Mouse (Mus musculus): ENCODE results near the gene Amz1. TPM values are rescaled to one million over a fixed set of nuclear protein-coding genes. Genes with fewer than 3 reads are reported as not detected.

Gene Amz1
- total RNA-seq, 2 experiments from 2014 or later, result 16.6 to 24.8 TPM

DNA sequence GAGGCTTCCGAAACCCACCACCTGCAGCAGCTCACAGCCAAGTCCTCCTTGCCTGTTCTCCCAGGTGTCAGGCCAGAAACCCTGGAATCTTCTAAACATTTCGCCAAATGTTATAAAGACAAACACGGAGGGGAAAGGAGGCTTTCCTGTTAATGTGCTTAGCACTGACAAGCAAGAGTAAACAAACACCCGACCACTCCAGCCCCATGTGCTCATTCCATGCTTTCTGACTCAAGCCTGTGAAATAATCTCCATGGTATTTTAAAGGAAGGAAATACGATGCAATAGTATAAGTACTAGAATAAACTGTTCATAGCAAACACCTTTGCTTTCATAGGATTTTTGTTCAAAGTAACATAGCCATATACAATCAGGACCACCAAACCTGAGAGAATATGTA lies 68.3 kb downstream of the Amz1 start:
- DNase-seq (ENCODE audit: low spot score in 2 of 2), result no peak
- intact Hi-C loops (cut with DNase I), result loop anchor here (5.0 kb wide), 1 partner anchor 35 kb away; no protein-coding TSS in a partner anchor

DNA sequence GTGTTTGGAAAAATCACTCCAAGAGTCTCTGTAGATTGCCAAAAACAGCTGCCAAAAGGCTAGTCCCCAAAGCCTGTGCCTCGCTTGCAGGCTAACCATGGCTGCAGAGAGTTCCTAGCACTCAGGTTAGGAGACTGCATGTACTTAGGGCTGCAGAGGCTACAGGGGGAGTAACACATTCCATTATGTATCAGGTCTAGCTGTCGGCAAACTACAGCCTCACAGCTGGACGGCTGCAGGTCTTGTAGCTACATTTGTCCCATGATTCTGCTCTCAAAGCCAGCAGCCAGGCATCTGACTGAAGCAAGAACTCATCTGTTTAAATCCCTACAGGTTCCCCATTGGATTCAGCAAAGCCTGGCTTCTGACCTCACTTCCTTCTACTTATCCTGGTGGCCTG lies 70.8 kb downstream of the Amz1 start:
- no peak for DNase-seq (ENCODE audit: low spot score in 2 of 2)
- intact Hi-C loops (cut with DNase I), result loop anchor here (5.0 kb wide), 1 partner anchor 33 kb away; no protein-coding TSS in a partner anchor

DNA sequence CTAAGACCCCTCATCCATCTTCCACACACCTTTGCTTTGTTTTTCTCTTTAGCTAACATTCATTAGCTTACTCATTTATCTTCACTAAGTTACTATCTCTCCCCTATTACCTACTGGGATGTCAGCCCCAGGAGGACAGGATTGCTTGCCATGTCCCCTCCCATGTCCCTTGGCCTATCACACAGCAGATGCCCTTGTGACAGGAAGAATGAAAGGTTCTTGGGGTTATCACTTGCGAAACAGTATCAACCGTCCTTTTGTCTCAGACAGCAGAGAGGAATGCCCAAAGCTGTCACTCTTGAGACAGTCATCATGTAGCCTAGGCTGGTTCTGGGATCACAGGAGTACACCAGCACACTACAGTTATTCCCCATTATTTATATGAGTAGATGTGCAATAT lies 71.2 kb downstream of the Amz1 start:
- no peak for DNase-seq (ENCODE audit: low spot score in 2 of 2)
- intact Hi-C loops (cut with DNase I), result no loop called here

DNA sequence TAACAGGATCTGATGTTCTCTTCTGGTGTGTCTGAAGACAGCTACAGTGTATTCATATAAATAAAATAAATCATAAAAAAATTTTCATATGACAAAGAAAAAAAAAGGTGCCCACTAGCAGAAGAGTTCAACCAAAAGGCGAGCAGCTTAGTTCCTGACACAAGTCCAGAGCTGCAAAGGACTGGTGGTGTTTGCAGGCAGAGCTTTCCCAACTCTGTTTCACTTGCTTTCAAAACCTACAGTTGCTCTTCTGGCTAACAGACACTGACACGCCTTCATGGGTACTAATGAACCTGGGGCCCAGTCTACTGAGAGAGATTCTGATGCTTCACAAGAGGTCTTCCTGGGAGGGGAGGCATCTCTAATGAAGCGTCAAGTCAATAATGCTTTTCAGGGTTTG lies 72.1 kb downstream of the Amz1 start:
- DNase-seq (ENCODE audit: low spot score in 2 of 2), result no peak
- intact Hi-C loops (cut with DNase I), result no loop called here

DNA sequence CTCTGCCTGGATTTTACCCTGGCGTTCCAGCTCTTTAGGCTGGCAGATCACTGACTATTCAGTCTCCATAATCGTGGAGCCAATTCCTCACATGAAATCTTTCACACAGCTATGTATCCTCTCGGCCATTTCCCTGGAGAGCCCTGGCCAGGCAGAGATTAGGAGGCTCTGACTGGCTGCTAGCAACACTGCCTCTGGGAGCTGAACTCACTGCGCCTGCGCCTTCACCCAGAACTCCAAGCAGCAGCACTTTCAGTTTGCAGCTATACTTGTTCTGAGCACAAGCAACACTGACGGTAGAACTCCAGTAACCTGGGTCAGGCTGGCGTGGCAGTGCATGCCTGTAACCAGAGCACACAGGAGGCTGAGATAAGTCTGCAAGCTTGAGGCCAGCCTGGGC lies 74.2 kb downstream of the Amz1 start:
- no peak for DNase-seq (ENCODE audit: low spot score in 2 of 2)
- intact Hi-C loops (cut with DNase I), result no loop called here

DNA sequence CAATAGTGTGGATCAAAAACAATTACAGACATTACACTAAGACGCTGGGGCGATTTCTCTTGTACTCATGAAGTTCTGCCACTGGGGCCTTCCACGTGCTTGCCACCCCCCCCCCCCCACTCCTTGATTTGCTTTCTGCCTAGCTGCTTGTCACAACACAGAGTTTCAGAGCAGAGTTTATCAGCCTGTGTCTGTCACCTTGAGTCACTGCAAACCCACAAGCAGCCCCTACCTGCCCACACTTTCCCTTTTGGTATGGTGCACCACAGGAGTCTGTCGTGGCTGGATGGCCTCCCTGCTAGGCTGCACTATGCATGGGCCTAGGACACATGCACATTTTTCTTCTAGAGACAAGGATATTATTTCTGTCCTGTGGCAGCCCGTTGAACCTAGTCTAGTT lies 74.8 kb downstream of the Amz1 start:
- intact Hi-C loops (cut with DNase I), result no loop called here
- no peak for DNase-seq (ENCODE audit: low spot score in 2 of 2)

DNA sequence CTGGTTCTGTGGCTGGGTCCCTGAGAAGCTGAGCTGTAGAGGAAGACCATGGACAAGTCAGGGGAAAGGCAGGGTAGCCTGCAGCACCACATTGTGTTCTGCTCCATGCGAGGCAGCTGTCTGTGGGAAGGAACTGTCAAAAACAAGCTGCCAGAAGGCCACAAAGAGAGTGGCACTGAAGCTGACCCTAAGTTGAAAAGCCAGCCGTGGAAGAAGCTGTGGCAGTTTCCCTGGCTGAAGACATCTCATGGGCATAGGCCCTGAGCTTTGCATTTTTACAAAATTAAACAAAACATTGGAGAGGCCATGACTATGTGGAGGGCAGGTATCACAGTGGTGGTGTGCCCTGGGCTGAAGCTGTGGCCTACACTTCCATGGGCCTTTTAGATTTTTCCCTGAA lies 75.3 kb downstream of the Amz1 start:
- intact Hi-C loops (cut with DNase I), result no loop called here

DNA sequence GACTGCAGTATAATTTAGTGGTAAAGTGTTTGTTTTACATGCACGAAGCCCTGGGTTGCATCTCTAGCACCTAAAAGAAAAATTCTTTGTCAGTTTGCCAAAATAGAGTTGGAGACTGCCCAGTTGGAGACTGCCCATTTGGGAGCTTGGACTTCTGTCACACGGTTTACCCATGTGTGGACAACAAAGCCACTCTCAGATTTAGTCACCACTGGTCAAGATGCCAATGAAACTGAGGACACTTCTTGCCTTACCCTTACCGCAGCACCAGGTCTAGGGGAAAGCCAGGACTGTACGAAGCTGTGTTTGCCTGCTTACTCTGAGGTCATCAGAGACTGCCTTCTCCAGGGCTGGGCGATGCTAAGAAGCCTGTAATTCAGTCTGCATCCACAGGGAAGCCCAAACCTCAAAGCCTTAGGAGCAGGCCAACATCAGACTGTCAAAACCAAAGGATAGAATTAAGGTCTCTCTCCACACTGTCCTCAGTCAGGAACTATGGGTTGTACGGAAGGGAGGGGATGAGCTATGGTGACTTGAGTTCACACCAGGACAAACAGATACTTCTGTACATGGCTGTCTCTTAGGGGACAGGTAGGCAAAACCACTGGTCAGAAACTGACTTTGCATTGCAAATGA lies 76.5 kb downstream of the Amz1 start:
- intact Hi-C loops (cut with DNase I), result no loop called here
- DNase-seq (ENCODE audit: low spot score in 2 of 2), result no peak

More for the DNA sequence above, 75.3 kb downstream of the Amz1 start:
- no peak for DNase-seq (ENCODE audit: low spot score in 2 of 2)

DNA sequence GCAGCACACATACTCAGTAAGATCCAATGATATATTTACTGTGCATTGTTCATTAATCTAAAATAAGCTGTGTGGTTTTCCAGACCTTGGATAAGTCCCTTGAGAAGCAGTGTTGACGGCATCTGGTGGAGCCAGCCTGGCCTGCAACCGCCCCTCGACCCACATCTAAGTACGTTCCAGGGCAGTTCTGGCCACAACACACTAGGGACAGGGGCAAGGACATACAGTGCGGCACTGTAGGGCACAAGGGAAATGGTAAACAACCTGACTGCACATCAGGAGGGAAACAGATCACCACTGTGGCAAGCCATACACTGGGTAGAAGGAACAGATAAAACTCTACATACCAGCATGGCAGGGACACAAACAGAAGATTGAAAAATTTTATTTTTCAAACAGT lies 77.9 kb downstream of the Amz1 start:
- intact Hi-C loops (cut with DNase I), result no loop called here

GRCm38 (mm10) chr5:140806252-140806651 lies 82.3 kb downstream of the Amz1 start:
- DNase-seq (ENCODE audit: low spot score in 2 of 2), result no peak
- intact Hi-C loops (cut with DNase I), result no loop called here

More for the DNA sequence above, 77.9 kb downstream of the Amz1 start:
- no peak for DNase-seq (ENCODE audit: low spot score in 2 of 2)

GRCm38 (mm10) chr5:140806939-140807338 lies 83.0 kb downstream of the Amz1 start:
- intact Hi-C loops (cut with DNase I), result no loop called here
- no peak for DNase-seq (ENCODE audit: low spot score in 2 of 2)

Other genes starting within 250 kb of the Amz1 start
- gene Chst12, start 218.6 kb upstream of the Amz1 start, total RNA-seq (2021), result 10 to 100 TPM; 19.9 to 20.2 TPM
- under 1 TPM in 1 of 2 experiments, not detected in 1; 0.94 TPM for gene Grifin, start 159.1 kb upstream of the Amz1 start, total RNA-seq (2021)
- gene Lfng, start 116.8 kb upstream of the Amz1 start, total RNA-seq (2021), result 10 to 100 TPM; 22.6 to 23.6 TPM
- gene Ttyh3, start 75.1 kb upstream of the Amz1 start, total RNA-seq (2021), result 100 to 1,000 TPM; 257 to 267 TPM
- 10 to 100 TPM; 44.6 to 60.1 TPM for gene Iqce, start 21.7 kb upstream of the Amz1 start, total RNA-seq (2021)
- gene Brat1, start 19.1 kb upstream of the Amz1 start, total RNA-seq (2021), result 10 to 100 TPM; 20.4 to 21.9 TPM
- gene Gna12, start 106.3 kb downstream of the Amz1 start, total RNA-seq (2021), result 10 to 100 TPM; 67.4 to 86.6 TPM